Mouse (Mus musculus) forebrain, embryonic 10.5 days (tissue): ENCODE measurements around the gene Zfp74. TPM values are rescaled to one million over a fixed set of nuclear protein-coding genes. Genes with fewer than 3 reads are reported as not detected.
A peak's percentile ranks its signal among the peaks of the same experiment; 100 is the strongest.
"Not testable (repeated sequence)": the region's sequence is repeated elsewhere in the genome, so short reads cannot be mapped to it uniquely, and the experiment has no call there.

Experiments
- DNase-seq: peaks from one replicate; pipeline ENCODE4 v3.0.0-alpha.2; 2017; ENCODE audit warnings: low spot score; ENCODE audit errors: extremely low spot score
- H3K27ac ChIP-seq: fragments of 300-500 bp; sonication (generic); 2 replicates; pipeline ENCODE4 v1.5.1; 2016; ENCODE audit warnings: mild to moderate bottlenecking
- H3K27me3 ChIP-seq: fragments of 300-500 bp; sonication (generic); 2 replicates; pipeline ENCODE4 v1.6.1; 2016; ENCODE audit warnings: mild to moderate bottlenecking; ENCODE audit not compliant: poor library complexity, severe bottlenecking
- H3K36me3 ChIP-seq: fragments of 300-500 bp; sonication (generic); replicated peaks from 2 replicates; pipeline ENCODE4 v1.6.1; 2016; ENCODE audit warnings: mild to moderate bottlenecking, moderate library complexity
- H3K4me1 ChIP-seq: fragments of 300-500 bp; sonication (generic); 2 replicates; pipeline ENCODE4 v1.6.1; 2016
- H3K4me3 ChIP-seq: fragments of 300-500 bp; sonication (generic); 2 replicates; pipeline ENCODE4 v1.5.1; 2016; ENCODE audit warnings: mild to moderate bottlenecking, moderate library complexity
- H3K9me3 ChIP-seq: fragments of 300-500 bp; sonication (generic); 2 replicates; pipeline ENCODE4 v1.6.1; 2016; ENCODE audit warnings: mild to moderate bottlenecking, moderate library complexity
- WGBS: fragments of 180-500 bp; shearing (Covaris S2); methylation state at CpG from one replicate; pipeline ENCODE4 v1.1.7; 2016; 5-methylcytosine and 5-hydroxymethylcytosine counted together
- polyA plus RNA-seq: library from polyadenylated mRNA; unstranded; fragments of >200 nt; fragmentation: Nextera tagmentation; extraction: Ambion mirVana; gene quantifications from 2 replicates; pipeline ENCODE4 v1.2.1, GENCODE M21; 2016

The Zfp74 gene
- polyA plus RNA-seq, 1 experiment from 2014 or later, result 13.8 TPM

DNA sequence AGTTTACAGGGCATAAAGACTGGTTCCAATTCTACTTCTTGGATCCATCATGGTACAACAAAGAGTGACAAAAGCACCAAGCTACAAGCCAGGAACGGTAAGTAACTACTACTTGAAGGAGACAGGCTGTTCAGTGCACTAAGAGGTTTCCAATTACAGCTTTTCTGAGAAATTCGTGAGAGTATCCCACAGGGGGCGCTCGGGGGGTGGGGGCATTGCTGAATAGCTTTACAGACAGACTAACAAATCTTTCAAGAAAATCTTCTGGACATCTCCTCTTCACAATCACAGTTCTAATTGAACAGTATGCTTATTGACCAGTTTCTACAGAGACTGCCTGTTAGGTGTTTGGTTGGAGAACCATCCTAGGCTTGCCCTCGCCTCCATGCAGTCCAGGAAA is 27.6 kb upstream of the Zfp74 start:
- no peak for DNase-seq
- H3K36me3 ChIP-seq, result peaks cover 11% of the 10 kb centered on the region
- H3K27me3 ChIP-seq, result no peaks in the 10 kb centered on the region
- H3K4me1 ChIP-seq, result peaks cover 34% of the 10 kb centered on the region
- no peak overlapping the region for H3K27ac ChIP-seq
- H3K4me3 ChIP-seq, result no peak overlapping the region
- 56% methylated on average over 5 of the region's 5 CpGs for WGBS
- peaks cover 10% of the 10 kb centered on the region for H3K9me3 ChIP-seq

DNA sequence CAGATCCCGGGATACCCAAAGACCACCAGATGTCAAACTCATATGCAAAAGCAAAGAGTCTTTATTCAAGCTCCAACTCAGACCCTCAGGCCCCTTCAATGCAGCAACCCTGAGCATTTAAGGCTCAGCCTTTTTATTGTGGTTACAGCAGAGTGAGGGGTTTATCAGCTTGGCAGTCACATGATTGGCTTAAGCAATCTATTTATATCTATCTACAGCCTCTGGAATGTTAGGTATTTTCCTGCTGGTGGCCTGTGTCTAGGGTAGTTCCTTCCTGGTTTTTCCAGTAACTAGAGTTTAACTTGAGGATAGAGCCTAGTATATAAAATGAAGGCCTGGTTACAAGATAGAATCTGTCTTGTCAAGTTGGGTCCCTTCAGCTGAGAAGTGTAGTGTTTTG is 26.9 kb upstream of the Zfp74 start:
- Histone ChIP-seq H3K4me3 (no peak overlapping the region), H3K27ac (no peak overlapping the region), H3K4me1 (peaks cover 34% of the 10 kb centered on the region), H3K27me3 (no peaks in the 10 kb centered on the region), H3K36me3 (peaks cover 4% of the 10 kb centered on the region), H3K9me3 (peaks cover 10% of the 10 kb centered on the region)
- no peak for DNase-seq
- WGBS, result 91% methylated on average over 1 of the region's 1 CpGs

DNA sequence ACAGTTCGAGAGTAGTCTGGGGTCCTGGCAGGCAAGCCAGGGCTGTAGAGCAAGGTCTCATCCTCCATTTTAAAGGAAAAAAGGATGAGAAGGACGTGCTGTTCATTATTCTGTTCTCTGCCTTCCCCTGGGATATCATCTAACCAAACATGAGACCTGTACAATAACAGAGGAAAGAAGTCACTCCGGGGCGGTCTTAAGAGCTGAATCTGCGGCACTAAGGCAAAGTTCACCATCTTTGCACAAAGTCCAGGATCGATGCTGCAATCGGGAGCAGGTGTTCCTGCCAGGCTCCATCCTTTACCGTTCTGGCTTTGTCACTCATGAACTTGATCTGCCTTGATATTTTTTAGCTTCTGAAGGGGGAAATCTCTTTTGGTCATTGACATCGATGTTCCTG is 16.8 kb upstream of the Zfp74 start:
- no peaks in the 10 kb centered on the region for H3K36me3 ChIP-seq
- H3K27ac ChIP-seq, result no peak overlapping the region
- no peaks in the 10 kb centered on the region for H3K27me3 ChIP-seq
- 89% methylated on average over 9 of the region's 9 CpGs for WGBS
- no peak overlapping the region for H3K4me3 ChIP-seq
- H3K4me1 ChIP-seq, result no peaks in the 10 kb centered on the region
- DNase-seq, result no peak
- H3K9me3 ChIP-seq, result 0 out of 2 replicates have a peak, but pooled peaks cover 5% of the 10 kb centered on the region

DNA sequence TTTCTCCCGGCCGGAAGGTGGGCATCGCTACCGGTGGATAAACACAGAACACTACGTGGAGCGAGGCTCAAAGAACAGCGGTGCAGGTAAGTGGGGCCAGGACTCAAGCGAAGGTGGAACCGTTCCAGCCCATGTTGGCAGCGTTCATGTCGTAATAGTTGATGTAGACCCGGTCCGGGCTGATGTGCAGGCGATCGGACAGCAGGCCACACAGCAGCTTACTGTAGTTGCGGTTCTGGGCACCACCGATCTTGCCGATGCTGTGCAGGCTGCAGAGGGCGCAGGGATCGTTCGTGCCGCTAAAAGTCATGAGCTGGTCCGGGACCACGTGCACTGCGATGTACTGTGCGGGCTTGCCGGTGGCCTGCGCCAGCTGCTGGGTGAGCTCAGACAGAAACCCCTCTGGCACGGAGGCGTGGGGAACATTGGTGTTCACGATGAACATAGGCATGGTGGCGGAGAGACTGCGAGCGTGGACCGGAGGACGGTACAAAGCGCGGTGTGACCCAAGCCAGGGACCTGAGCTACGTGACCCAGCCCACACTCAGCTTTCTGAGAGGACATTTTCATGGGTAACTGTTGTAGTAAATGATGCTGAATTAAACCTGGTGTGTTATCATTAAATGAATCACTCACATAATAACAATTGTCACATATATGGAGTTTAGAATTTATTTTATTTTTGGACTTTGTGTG is 11.4 kb upstream of the Zfp74 start:
- not testable (repeated sequence) for H3K27ac ChIP-seq, H3K36me3 ChIP-seq, DNase-seq, H3K27me3 ChIP-seq, H3K4me3 ChIP-seq, H3K4me1 ChIP-seq
- peaks cover 13% of the 10 kb centered on the region; the same call in 1 of the 2 replicates for H3K9me3 ChIP-seq
- 53% methylated on average over 38 of the region's 39 CpGs for WGBS

DNA sequence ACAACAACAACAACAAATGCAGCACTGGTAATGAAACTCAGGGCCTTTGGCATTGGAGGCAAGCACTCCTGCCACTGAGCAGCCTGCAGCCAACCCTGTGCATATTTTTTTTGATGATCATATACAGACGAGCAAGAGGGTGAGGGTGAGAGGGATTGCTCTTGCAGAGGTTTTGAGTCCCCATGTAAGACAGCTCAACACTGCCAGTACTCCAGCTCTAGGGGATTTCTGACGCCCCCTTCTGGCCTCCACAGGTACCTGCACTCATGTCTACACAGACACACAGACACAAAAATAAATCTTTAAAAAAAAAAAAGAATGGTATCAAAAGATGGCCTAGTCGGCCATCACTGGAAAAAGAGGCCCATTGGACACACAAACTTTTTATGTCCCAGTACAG is 5.1 kb upstream of the Zfp74 start:
- 63% methylated on average over 3 of the region's 3 CpGs for WGBS
- Histone ChIP-seq H3K4me1 (peaks cover 5% of the 10 kb centered on the region; the same call in 1 of the 2 replicates), H3K36me3 (no peaks in the 10 kb centered on the region), H3K27me3 (no peaks in the 10 kb centered on the region), H3K27ac (no peak overlapping the region), H3K9me3 (peaks cover 7% of the 10 kb centered on the region; the same call in 1 of the 2 replicates), H3K4me3 (no peak overlapping the region)
- no peak for DNase-seq

DNA sequence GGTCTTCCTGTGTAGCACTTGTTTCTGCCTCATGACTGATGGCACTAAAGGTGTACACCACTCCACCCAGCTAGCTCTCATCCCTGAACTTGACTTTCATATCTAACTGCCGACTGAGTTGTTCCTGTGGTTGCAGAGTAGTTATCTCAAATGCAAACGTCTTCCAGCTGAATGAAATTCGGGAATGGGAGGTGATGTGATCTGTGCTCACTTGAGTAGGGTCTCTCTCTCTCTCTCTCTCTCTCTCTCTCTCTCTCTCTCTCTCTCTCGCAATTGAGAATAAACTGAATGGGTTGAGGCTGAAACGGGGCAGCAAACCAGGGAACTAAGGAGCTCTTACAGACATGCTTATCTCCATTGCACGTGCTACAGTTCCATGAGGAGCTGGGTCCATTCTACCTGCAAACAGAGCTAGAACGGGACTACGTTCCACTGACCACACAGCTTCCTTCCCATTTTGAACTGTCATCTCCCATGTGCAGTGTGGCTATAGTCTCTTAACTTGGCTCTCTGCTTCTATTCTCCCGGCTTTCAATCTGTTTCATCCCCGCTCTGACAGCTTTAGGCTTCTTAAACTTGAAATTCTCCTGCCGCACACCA is 4.3 kb upstream of the Zfp74 start:
- Histone ChIP-seq H3K36me3 (no peaks in the 10 kb centered on the region), H3K4me1 (peaks cover 11% of the 10 kb centered on the region), H3K4me3 (no peak overlapping the region), H3K27me3 (no peaks in the 10 kb centered on the region), H3K9me3 (peaks cover 7% of the 10 kb centered on the region; the same call in 1 of the 2 replicates), H3K27ac (no peak overlapping the region)
- DNase-seq, result no peak
- WGBS, result 87% methylated on average over 11 of the region's 11 CpGs

DNA sequence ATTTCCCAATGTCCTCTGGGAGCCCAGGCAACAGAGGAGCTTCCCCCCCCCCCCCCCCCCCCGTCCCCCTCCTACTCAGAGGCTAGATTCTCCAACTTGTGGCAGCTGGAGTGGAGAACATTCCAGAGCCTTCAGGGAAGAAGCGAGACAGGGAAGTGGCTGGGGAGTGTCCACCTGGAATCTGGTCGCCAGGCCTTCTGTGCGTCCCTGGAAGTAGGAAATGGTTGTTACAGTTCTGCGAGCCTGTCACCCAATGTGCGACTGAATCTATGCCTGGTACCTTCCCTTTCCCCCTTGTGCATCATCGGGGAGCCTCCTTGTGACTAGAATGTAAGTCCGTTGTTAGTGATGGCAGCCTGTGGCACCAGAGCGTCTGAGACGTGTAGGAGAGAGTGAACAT is 2.4 kb upstream of the Zfp74 start:
- DNase-seq, result no peak
- no peaks in the 10 kb centered on the region for H3K27me3 ChIP-seq
- H3K36me3 ChIP-seq, result peaks cover 3% of the 10 kb centered on the region
- H3K9me3 ChIP-seq, result no peaks in the 10 kb centered on the region
- 60% methylated on average over 10 of the region's 10 CpGs for WGBS
- H3K4me1 ChIP-seq, result peaks cover 16% of the 10 kb centered on the region
- no peak overlapping the region for H3K4me3 ChIP-seq
- no peak overlapping the region for H3K27ac ChIP-seq

DNA sequence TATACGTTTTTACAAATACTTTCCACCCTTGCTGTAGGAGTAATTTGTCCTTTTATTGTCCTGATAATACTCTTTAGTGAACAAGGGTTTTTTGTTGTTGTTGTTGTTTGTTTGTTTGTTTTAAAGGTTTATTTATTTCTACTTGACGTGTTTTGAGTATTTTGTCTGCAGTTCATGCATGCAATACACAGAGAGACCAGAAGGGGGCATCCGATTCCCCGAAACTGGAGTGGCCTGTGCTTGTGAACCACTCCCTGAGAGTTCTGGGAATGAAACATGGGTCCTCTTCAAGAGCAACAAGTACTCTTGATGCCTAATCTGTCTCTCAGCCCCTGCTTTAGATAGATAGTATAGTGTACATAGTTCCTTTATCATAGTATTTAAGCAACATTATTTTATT is 842 bp upstream of the Zfp74 start:
- peak; percentile 50 for DNase-seq
- 21% methylated on average over 4 of the region's 4 CpGs for whole genome bisulfite sequencing
- Histone ChIP-seq H3K36me3 (peaks cover 18% of the 10 kb centered on the region), H3K27me3 (no peaks in the 10 kb centered on the region), H3K4me3 (peak overlapping the region; percentile 69), H3K4me1 (peaks cover 16% of the 10 kb centered on the region), H3K27ac (no peak overlapping the region), H3K9me3 (no peaks in the 10 kb centered on the region)

DNA sequence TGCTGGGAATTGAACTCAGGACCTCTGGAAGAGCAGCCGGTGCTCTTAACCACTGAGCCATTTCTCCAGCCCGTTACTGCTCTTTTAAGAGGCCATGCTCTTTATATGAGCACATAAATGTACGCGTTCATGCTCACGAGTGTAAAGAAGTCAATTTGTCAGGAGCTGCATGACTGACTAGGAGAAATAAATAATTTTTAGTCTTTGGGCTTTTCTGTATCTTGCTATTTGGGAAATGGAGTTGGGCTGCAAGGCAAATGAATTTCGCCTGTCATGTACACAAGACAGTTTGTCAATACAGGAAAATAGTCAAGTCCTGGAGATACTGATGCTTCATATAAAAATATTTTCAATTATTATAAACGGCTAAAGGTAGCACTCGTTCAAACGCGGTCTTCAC is 803 bp downstream of the Zfp74 start:
- Histone ChIP-seq H3K9me3 (no peaks in the 10 kb centered on the region), H3K4me1 (peaks cover 16% of the 10 kb centered on the region), H3K4me3 (peak overlapping the region; percentile 69), H3K27me3 (no peaks in the 10 kb centered on the region), H3K27ac (peak overlapping the region; percentile 95), H3K36me3 (peaks cover 32% of the 10 kb centered on the region)
- WGBS, result 60% methylated on average over 10 of the region's 10 CpGs
- no peak for DNase-seq

DNA sequence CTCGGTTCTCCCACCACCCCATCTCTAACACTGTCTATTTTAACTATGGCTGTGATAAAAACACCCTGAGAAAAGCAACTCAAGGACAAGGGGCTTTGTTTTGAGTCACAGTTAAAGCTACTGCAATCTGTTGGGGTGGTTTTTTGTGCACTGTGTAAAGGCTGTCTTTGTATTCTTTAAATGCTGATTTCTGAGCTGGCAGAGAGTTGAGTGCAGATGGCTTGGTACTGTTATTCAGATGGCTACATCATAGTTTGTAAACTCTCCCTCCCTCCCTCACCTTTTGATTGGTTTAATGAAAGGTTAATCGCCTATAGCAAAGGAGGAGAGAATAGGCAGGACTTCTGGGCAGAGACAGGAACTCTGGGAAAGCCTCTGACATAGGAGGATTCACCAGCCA is 9.7 kb downstream of the Zfp74 start:
- Histone ChIP-seq H3K4me3 (no peak overlapping the region), H3K36me3 (peaks cover 63% of the 10 kb centered on the region), H3K4me1 (no peaks in the 10 kb centered on the region), H3K27me3 (no peaks in the 10 kb centered on the region), H3K27ac (no peak overlapping the region), H3K9me3 (no peaks in the 10 kb centered on the region)
- no peak for DNase-seq
- 83% methylated on average over 2 of the region's 2 CpGs for WGBS

DNA sequence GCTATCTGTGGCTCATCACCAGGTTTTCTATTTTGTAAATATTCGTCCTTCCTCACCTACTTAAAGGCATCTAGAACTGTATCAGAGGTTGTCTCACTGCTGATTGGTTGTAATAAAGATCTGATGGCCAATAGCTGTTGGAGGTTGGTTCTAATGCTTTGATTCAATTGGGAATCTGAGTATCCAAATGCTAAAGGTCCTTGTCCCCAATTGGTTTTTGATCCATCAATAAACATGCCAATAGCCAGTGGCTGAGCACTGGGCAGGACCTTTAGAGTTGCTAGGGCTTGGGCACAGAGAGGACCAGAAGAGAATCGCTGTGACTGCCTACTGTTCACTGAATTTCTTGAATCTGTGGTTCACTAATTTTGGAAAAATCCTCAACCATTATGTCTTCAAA is 10.2 kb downstream of the Zfp74 start:
- H3K36me3 ChIP-seq, result peaks cover 58% of the 10 kb centered on the region
- WGBS, result 72% methylated on average over 2 of the region's 2 CpGs
- DNase-seq, result no peak
- no peaks in the 10 kb centered on the region for H3K4me1 ChIP-seq
- H3K27ac ChIP-seq, result no peak overlapping the region
- H3K9me3 ChIP-seq, result no peaks in the 10 kb centered on the region
- H3K27me3 ChIP-seq, result no peaks in the 10 kb centered on the region
- H3K4me3 ChIP-seq, result no peak overlapping the region

DNA sequence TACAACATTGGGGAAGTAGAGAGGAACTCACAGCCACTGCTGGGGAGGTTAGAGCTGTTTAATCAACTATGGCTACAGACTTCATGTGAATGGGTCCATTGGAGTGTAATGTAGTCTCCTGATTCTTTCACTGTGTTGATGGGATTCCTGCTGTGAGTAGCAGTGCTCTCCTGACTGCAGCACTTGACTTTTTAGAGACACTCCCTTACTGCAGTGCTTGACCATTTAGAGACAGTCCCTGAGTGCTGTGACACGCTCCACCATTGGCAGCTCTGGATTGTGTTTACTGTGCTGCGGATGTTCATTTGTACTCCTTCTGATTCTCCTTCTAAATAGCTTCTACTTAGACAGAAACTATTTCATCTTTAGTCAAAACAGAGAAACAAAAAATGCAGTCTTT is 11.1 kb downstream of the Zfp74 start:
- H3K4me1 ChIP-seq, result no peaks in the 10 kb centered on the region
- H3K27me3 ChIP-seq, result no peaks in the 10 kb centered on the region
- no peak for DNase-seq
- no peak overlapping the region for H3K4me3 ChIP-seq
- peaks cover 53% of the 10 kb centered on the region for H3K36me3 ChIP-seq
- WGBS, result 57% methylated on average over 2 of the region's 2 CpGs
- H3K9me3 ChIP-seq, result no peaks in the 10 kb centered on the region
- H3K27ac ChIP-seq, result no peak overlapping the region

DNA sequence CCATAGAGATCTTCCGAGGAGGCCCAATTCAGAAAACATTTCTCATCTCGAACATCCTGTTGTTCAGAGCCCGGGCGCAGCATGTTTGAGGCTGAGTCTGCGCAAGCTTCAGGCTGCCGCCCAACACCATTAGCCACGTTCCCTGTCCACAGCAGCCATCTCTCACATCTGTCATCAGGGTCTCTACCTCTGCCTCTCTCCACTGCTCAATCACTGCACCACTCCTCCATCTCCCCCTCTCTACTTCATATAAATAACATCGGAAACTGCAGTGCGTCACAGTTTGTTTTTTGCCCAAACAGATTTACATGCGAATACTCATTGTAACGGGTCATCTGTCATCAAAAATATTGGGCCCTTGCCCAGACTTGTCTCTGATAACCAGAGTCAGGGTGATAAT is 12.9 kb downstream of the Zfp74 start:
- no peak overlapping the region for H3K27ac ChIP-seq
- WGBS, result 95% methylated on average over 11 of the region's 11 CpGs
- H3K4me1 ChIP-seq, result no peaks in the 10 kb centered on the region
- H3K27me3 ChIP-seq, result no peaks in the 10 kb centered on the region
- H3K36me3 ChIP-seq, result peaks cover 61% of the 10 kb centered on the region
- H3K9me3 ChIP-seq, result no peaks in the 10 kb centered on the region
- DNase-seq, result no peak
- H3K4me3 ChIP-seq, result no peak overlapping the region
